Mouse (Mus musculus) spleen, adult 2 months (tissue): ENCODE measurements around the gene Ror2.

Experiments used
- CTCF ChIP-seq: fragments of 200-500 bp; IDR thresholded peaks from 2 replicates; pipeline ENCODE4 v1.5.1; 2011; ENCODE audit warnings: mild to moderate bottlenecking, inconsistent platforms; ENCODE audit not compliant: insufficient read depth, insufficient read length, insufficient replicate concordance; ENCODE audit errors: extremely low read depth
- POLR2A ChIP-seq: fragments of 200-500 bp; IDR thresholded peaks from 2 replicates; pipeline ENCODE4 v1.6.1; 2011; ENCODE audit warnings: low read depth, low read length, inconsistent platforms

GRCm38 (mm10) chr13:53175041-53175440, 110.9 kb downstream of the Ror2 start:
- TF ChIP-seq CTCF: no peak
- TF ChIP-seq POLR2A: no peak
